Mouse (Mus musculus) kidney, adult 11 months (tissue): ENCODE measurements around the gene Itsn1.

Experiments used
- DNase-seq: peaks from one replicate; pipeline ENCODE4 v3.0.0; 2022

The Itsn1 gene

GRCm38 (mm10) chr16:91770662-91771061 lies 41.6 kb downstream of the Itsn1 start:
- DNase-seq = no peak

- DNase-seq = no peak
Measured at GRCm38 (mm10) chr16:91771334-91771733, 42.3 kb downstream of the Itsn1 start.

- DNase-seq = no peak
Measured at GRCm38 (mm10) chr16:91772586-91772985, 43.5 kb downstream of the Itsn1 start.

GRCm38 (mm10) chr16:91779576-91779975 lies 50.5 kb downstream of the Itsn1 start:
- DNase-seq = no peak

- no peak for DNase-seq
Measured at GRCm38 (mm10) chr16:91780151-91780550, 51.1 kb downstream of the Itsn1 start.

GRCm38 (mm10) chr16:91780826-91781225 lies 51.7 kb downstream of the Itsn1 start:
- no peak for DNase-seq

- DNase-seq = peak; percentile 21
Measured at GRCm38 (mm10) chr16:91783191-91783590, 54.1 kb downstream of the Itsn1 start.

- peak; percentile 52 for DNase-seq
Measured at GRCm38 (mm10) chr16:91784298-91784697, 55.2 kb downstream of the Itsn1 start.

- DNase-seq = no peak
Measured at GRCm38 (mm10) chr16:91786425-91786824, 57.3 kb downstream of the Itsn1 start.

- DNase-seq = no peak
Measured at GRCm38 (mm10) chr16:91789728-91790127, 60.6 kb downstream of the Itsn1 start.

- DNase-seq = no peak
Measured at GRCm38 (mm10) chr16:91792477-91793196, 63.6 kb downstream of the Itsn1 start.

- no peak for DNase-seq
Measured at GRCm38 (mm10) chr16:91793507-91794278, 64.6 kb downstream of the Itsn1 start.

- DNase-seq = no peak
Measured at GRCm38 (mm10) chr16:91794306-91794705, 65.2 kb downstream of the Itsn1 start.

- no peak for DNase-seq
Measured at GRCm38 (mm10) chr16:91795044-91795443, 66.0 kb downstream of the Itsn1 start.

GRCm38 (mm10) chr16:91795606-91796005 lies 66.5 kb downstream of the Itsn1 start:
- no peak for DNase-seq

GRCm38 (mm10) chr16:91801426-91801825 lies 72.3 kb downstream of the Itsn1 start:
- no peak for DNase-seq

GRCm38 (mm10) chr16:91802461-91803062 lies 73.5 kb downstream of the Itsn1 start:
- no peak for DNase-seq

- no peak for DNase-seq
Measured at GRCm38 (mm10) chr16:91804418-91804817, 75.3 kb downstream of the Itsn1 start.

GRCm38 (mm10) chr16:91804831-91805230 lies 75.8 kb downstream of the Itsn1 start:
- no peak for DNase-seq

GRCm38 (mm10) chr16:91810235-91810634 lies 81.2 kb downstream of the Itsn1 start:
- no peak for DNase-seq

- DNase-seq = no peak
Measured at GRCm38 (mm10) chr16:91811339-91811738, 82.3 kb downstream of the Itsn1 start.

GRCm38 (mm10) chr16:91811876-91812275 lies 82.8 kb downstream of the Itsn1 start:
- no peak for DNase-seq

GRCm38 (mm10) chr16:91813543-91813942 lies 84.5 kb downstream of the Itsn1 start:
- DNase-seq = no peak

GRCm38 (mm10) chr16:91815067-91815466 lies 86.0 kb downstream of the Itsn1 start:
- no peak for DNase-seq
